Mouse (Mus musculus) adrenal gland, adult 8-10 months (tissue): ENCODE measurements at regions not wholly inside any gene's neighbourhood (a gene's known extent, or its start where the extent isn't known, plus 50 kb on each side); places are given as distances from the start of the nearest gene placed in this dataset.

ENCODE experiments used
- DNase-seq: peaks from one replicate; pipeline ENCODE4 v3.0.0; 2022

GRCm38 (mm10) chr9:61228230-61228631 is 143.9 kb upstream of the Tle3 start:
- no peak for DNase-seq

GRCm38 (mm10) chr9:61230306-61230705 is 141.9 kb upstream of the Tle3 start:
- DNase-seq: no peak

- DNase-seq: no peak
Observed at GRCm38 (mm10) chr9:61232630-61233029, 139.5 kb upstream of the Tle3 start.

- no peak for DNase-seq
Observed at GRCm38 (mm10) chr9:61233251-61233650, 138.9 kb upstream of the Tle3 start.

- no peak for DNase-seq
Observed at GRCm38 (mm10) chr9:61235653-61236610, 136.2 kb upstream of the Tle3 start.

- no peak for DNase-seq
Observed at GRCm38 (mm10) chr9:61238687-61239250, 133.4 kb upstream of the Tle3 start.

GRCm38 (mm10) chr9:61239328-61239727 is 132.8 kb upstream of the Tle3 start:
- DNase-seq: no peak

- DNase-seq: no peak
Observed at GRCm38 (mm10) chr9:61241442-61241841, 130.7 kb upstream of the Tle3 start.

- DNase-seq: no peak
Observed at GRCm38 (mm10) chr9:61242167-61242860, 129.9 kb upstream of the Tle3 start.

GRCm38 (mm10) chr9:61243289-61243688 is 128.9 kb upstream of the Tle3 start:
- DNase-seq: no peak

GRCm38 (mm10) chr9:61249691-61250425 is 122.3 kb upstream of the Tle3 start:
- DNase-seq: no peak

GRCm38 (mm10) chr9:61251606-61252005 is 120.6 kb upstream of the Tle3 start:
- DNase-seq: no peak

- no peak for DNase-seq
Observed at GRCm38 (mm10) chr9:61253761-61254160, 118.4 kb upstream of the Tle3 start.

- DNase-seq: peak; percentile 15
Observed at GRCm38 (mm10) chr9:61257488-61257887, 114.7 kb upstream of the Tle3 start.

GRCm38 (mm10) chr9:61258100-61258499 is 114.1 kb upstream of the Tle3 start:
- no peak for DNase-seq

GRCm38 (mm10) chr9:61259421-61260174 is 112.6 kb upstream of the Tle3 start:
- no peak for DNase-seq

GRCm38 (mm10) chr9:61261263-61261662 is 110.9 kb upstream of the Tle3 start:
- DNase-seq: no peak

- DNase-seq: no peak
Observed at GRCm38 (mm10) chr9:61261739-61262333, 110.3 kb upstream of the Tle3 start.

GRCm38 (mm10) chr9:61263335-61263734 is 108.8 kb upstream of the Tle3 start:
- no peak for DNase-seq

- no peak for DNase-seq
Observed at GRCm38 (mm10) chr9:61265466-61265865, 106.7 kb upstream of the Tle3 start.

- DNase-seq: no peak
Observed at GRCm38 (mm10) chr9:61266992-61267391, 105.2 kb upstream of the Tle3 start.
